Mouse (Mus musculus) thymus, postnatal 25 days (tissue): ENCODE data around the gene Flot1.

Experiments
- DNase-seq: peaks from one replicate; pipeline ENCODE4 v3.0.0; 2022

The Flot1 gene

DNA sequence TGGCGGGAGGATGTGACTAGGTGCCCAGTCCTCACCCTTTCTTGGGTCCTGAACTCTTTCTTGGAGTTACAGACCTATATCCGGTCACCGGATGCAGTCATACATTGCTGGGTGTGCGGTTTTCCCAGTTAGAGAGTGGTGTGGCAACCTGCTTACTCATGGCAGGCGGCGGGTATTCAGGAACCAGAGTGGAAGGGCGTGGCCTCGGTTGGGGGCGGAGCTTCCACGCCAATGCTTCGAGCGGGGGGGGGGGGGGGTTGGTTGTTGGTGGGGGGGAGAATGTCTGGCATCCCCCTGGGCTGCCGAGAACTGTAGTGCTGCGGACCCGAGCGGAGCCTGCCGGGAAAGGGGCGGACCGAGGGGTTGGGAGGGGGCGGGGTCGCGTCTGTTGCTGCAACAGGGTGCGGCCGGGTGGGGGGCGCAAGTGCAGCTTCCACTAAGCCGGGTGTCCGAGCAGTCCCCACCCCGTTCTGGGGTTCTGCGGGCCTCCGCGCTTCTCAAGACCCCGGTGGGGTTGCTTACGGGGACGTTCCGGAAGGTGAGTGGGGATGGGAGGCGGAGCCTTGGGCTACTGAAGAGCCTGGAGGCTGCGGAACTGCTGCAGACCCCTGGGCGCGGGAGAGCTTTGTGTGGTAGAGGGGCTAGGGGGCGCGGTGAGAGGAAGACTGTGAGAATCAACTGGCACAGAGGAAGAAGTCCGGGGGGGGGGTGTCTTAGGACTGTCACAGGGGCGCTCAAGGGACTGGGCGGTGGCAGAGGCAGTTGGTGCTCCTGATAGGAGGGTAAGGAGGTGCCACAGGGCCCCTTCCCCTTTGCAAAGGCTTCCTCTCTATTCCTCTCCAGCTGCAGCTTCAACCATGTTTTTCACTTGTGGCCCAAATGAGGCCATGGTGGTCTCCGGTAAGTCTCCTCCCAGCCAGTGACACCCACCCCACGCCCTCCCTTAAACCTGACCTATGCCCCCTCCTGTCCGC lies at the start of gene Flot1:
TSS of gene Flot1 (plus strand) at position 267 of the 974 bp plus-strand sequence.
- peak; percentile 82 for DNase-seq

GRCm38 (mm10) chr17:35776811-35777609 lies 46.0 kb upstream of the Flot1 start:
- no peak for DNase-seq

GRCm38 (mm10) chr17:35778965-35779364 lies 44.1 kb upstream of the Flot1 start:
- no peak for DNase-seq

- DNase-seq, result no peak
These were observed 43.4 kb upstream of the Flot1 start for GRCm38 (mm10) chr17:35779466-35780205.

DNA sequence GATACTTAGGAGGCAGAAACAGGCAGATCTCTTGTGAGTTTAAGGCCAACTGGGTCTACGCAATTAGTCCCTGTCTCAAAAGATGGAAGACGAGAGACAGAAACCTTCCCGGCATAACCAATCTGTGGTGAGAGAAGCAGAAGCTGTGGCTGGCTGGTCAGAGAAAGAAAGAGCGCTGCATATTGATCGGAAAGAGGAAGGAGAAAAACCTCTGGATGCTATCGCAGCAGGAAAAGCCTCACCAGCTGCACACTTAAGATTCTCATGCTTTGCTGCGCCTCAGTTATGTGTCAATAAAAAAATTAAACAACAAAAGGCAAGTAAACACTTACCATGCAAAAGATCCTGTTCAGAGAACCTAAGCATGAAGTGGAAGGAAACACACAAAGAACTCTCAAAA lies 42.7 kb upstream of the Flot1 start:
- no peak for DNase-seq

GRCm38 (mm10) chr17:35782398-35782797 lies 40.6 kb upstream of the Flot1 start:
- DNase-seq, result peak; percentile 44

DNA sequence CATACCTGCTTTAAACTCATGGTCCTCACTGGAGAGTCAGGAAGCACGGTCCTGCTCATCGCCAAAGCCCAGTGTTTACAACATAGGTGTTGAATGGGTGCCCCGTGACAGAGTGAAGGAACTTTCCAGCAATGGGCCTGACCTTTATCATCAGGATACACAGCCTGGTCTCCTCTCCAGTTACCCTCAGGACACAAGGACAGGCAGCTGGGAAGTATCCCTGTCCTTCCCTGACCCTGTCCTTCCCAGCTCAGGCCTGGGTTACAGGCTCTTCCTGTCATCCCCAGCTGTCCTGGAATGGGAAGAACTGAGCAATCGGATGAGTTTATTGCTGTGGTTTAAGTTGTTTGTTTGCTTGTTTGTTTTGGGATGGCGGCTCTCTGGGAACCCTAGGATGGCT lies 40.1 kb upstream of the Flot1 start:
- DNase-seq, result no peak

- DNase-seq, result no peak
These were observed 39.1 kb upstream of the Flot1 start for GRCm38 (mm10) chr17:35783944-35784343.

GRCm38 (mm10) chr17:35785140-35785539 lies 37.9 kb upstream of the Flot1 start:
- DNase-seq, result no peak

DNA sequence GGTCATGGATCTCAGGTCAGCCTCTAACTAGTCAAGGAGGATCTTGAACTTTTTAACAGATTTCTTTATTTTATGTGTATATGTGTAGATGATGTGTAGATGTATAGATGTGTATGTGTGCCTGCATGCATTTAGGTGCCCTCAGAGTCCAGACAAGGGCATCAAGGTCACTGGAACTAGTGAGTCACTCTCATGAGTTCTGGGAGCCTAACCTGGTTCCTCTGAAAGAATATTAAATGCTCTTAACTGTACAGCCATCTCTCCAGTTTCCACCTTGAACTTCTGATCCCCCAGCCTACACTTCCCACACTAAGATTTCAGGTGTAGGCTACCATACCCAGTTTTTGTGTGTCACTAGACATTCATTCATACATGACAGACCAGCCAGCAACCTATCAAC lies 35.5 kb upstream of the Flot1 start:
- DNase-seq, result no peak

- no peak for DNase-seq
These were observed 35.0 kb upstream of the Flot1 start for GRCm38 (mm10) chr17:35788025-35788424.

GRCm38 (mm10) chr17:35790933-35791332 lies 32.1 kb upstream of the Flot1 start:
- no peak for DNase-seq

DNA sequence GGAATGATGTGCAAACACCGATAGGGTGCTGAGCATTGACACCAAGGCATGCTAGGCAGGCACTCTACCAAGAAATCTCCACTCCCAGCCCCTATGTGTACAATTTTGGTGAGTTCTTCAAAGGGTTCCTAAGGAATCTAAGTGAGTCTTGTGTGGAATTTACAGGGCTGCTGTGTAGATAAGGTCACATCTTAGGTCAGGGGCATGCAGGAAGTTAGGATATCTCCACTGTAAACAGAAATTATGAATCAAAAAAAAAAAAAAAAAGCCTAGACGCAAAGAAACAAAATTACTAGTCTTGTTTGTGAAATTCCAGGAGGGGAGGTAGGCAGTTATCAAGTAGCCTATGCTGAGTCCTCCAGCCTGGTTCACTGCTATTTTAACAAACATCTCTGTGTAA lies 30.2 kb upstream of the Flot1 start:
- no peak for DNase-seq

GRCm38 (mm10) chr17:35795099-35795498 lies 27.9 kb upstream of the Flot1 start:
- DNase-seq, result no peak

GRCm38 (mm10) chr17:35795656-35796055 lies 27.4 kb upstream of the Flot1 start:
- no peak for DNase-seq

- DNase-seq, result no peak
These were observed 26.2 kb upstream of the Flot1 start for GRCm38 (mm10) chr17:35796835-35797234.

DNA sequence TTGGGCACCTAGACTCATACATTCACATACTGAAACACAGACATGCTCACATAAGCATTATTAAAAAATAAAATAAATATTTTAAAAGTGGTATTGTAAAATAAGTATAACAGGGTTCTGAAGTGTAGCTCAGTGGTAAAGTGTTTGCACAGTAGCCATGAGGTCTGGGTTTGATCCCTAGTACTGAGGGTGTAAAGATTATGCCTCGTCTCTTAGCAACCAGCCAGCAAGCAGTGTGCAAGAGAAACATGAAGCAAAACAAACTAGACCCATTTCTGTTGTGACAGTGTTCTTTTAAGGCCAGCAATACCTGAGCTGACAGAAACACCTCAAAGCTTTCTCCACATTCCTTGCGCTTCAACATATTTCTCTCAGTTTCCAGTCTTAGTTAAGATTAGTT lies 22.1 kb upstream of the Flot1 start:
- DNase-seq, result no peak

- DNase-seq, result no peak
These were observed 20.0 kb upstream of the Flot1 start for GRCm38 (mm10) chr17:35803020-35803419.

GRCm38 (mm10) chr17:35803858-35804399 lies 19.1 kb upstream of the Flot1 start:
- DNase-seq, result no peak

- no peak for DNase-seq
These were observed 15.0 kb upstream of the Flot1 start for GRCm38 (mm10) chr17:35808073-35808472.

DNA sequence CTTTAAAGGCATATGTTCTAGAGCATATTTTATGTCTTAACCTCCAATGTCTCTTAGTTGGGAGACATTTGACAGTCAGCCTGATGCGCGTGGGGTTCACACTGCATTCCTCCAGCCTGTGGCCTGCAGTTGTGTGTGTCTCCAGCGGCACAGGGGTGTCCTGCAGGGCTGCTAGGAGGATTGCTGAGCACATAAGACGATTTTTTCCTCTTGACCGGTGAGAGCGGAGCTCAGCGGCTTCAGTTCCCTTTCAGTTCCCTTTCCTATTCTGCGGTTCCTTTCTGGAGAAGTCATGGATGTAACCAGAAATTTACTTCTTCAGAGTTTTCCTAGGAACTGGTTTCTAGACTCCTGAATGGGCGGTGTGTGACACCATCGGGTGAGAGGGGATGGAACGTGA lies 13.6 kb upstream of the Flot1 start:
- no peak for DNase-seq

GRCm38 (mm10) chr17:35810900-35811648 lies 12.0 kb upstream of the Flot1 start:
- DNase-seq, result no peak
